1 mouse cellular context compared by ENCODE assay signal in the genomic region with DNA sequence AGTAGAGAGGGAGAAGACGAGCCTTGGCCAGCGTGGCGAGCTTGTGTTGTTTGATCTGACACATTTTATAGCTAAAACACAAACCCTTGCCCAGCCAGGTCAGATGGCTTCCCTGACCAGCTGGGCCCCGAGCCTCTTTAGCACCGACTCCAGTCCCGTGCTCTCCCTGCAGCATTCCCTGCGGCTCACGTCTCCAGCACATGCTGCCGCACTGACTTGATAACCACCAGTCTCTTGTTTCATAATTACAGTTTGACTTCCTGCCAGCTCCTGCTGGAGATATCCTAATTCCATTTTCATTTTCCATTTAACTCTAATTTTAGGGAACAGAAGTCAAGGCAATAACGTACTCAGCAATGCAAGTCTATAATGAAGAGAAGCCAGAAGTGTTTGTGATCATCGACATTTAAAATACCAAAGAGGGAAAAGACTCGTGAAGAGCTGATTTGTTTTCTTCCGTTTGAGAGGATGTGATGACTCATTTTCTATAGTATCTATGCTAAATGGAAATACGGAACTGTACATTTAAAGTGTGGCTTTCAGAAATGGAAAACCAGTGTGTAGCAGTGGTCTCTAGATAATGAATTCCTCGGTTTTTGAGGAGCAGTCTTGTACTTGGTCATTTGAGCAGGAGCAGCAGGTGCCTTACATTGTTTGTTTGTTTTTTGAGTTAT.
TF ChIP-seq lines count a peak whose summit lies in the region.

No protein-coding gene starts in this region.

TF ChIP-seq in MEL, 35 proteins besides CTCF, POLR2A, EP300 and RAD21:
- TF ChIP-seq HCFC1 (IDR thresholded peaks at IDR 0.05; ENCODE audit: low read depth, low read length) (no peak), SIN3A (IDR thresholded peaks at IDR 0.05; ENCODE audit: low read length) (peak; percentile 63), SMC3 (IDR thresholded peaks at IDR 0.05; ENCODE audit: low read depth, low read length) (no peak), ZNF384 (IDR thresholded peaks at IDR 0.05; ENCODE audit: low read depth, low read length) (no peak), USF1 (IDR thresholded peaks at IDR 0.05; ENCODE audit: low read depth, low read length) (no peak), NELFE (IDR thresholded peaks at IDR 0.05; ENCODE audit: low read depth, low read length) (no peak), TBP (IDR thresholded peaks at IDR 0.05; ENCODE audit: low read depth, low read length) (peak; percentile 56; the same call in 1 of the 2 replicates), UBTF (IDR thresholded peaks at IDR 0.05; ENCODE audit: borderline replicate concordance, insufficient read depth, low read depth, low read length) (no peak), MEF2A (IDR thresholded peaks at IDR 0.05; ENCODE audit: extremely low read depth, insufficient replicate concordance, low read depth, low read length, poor library complexity, severe bottlenecking) (no peak), MAX (IDR thresholded peaks at IDR 0.05; ENCODE audit: low read length) (peak; percentile 75; the same call in 1 of the 2 replicates), TCF12 (IDR thresholded peaks at IDR 0.05; ENCODE audit: low read depth, low read length) (no peak), GATA1 (IDR thresholded peaks at IDR 0.05; ENCODE audit: low read depth, low read length) (0 out of 2 replicates have a peak, but pooled peaks have one; percentile 1), CHD1 (IDR thresholded peaks at IDR 0.05; ENCODE audit: low read depth, low read length) (no peak), MYC (IDR thresholded peaks at IDR 0.05; ENCODE audit: low read depth, low read length) (peak; percentile 80; the same call in 1 of the 2 replicates), BHLHE40 (IDR thresholded peaks at IDR 0.05; ENCODE audit: borderline replicate concordance, low read depth, low read length) (peak; percentile 80), JUND (IDR thresholded peaks at IDR 0.05; ENCODE audit: low read depth, low read length) (peak; percentile 82), ZC3H11A (IDR thresholded peaks at IDR 0.05; ENCODE audit: low read depth, low read length) (no peak), MXI1 (IDR thresholded peaks at IDR 0.05; ENCODE audit: low read depth, low read length) (peak; percentile 59)
